Mouse (Mus musculus): Measurements from ENCODE around the gene Sptbn1. TPM values are rescaled to one million over a fixed set of nuclear protein-coding genes. Genes with fewer than 3 reads are reported as not detected.

Gene Sptbn1
- polyA plus RNA-seq, 1 experiment from 2014 or later: 136 TPM

DNA sequence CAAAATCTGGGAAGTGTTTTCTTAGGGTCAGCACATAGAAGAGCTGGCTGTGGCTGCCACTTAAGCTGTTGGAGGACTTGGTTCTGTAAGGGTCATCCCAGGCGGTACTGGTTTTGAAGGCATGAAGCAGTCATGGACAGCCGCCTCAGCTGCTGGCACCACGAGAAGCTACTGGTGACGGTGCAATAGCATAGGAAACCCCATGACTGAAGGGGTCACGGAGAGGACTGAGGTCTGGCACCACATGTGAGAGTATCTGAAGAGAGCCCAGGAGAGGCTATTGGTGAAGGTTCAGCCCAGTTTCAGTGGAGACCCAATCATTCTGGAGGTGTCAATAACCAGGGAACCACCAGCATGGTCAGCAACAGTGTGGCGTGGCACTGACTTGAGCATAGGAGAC is 135.4 kb downstream of the Sptbn1 start:
- no peaks in the 10 kb centered on the region for H3K27me3 ChIP-seq (replicated peaks; ENCODE audit: control insufficient read depth, insufficient read depth, low read length)
- DNase-seq (ENCODE audit: low spot score) (no peak), ATAC-seq (ENCODE audit: low read depth) (no peak)
- no peak overlapping the region for H3K27ac ChIP-seq (replicated peaks; ENCODE audit: low read depth, low read length)
- H3K9me3 ChIP-seq (ENCODE audit: control insufficient read depth, low read length): no peaks in the 10 kb centered on the region
- no peak overlapping the region for H3K4me2 ChIP-seq (ENCODE audit: low read depth, low read length)
- H3K36me3 ChIP-seq (ENCODE audit: control insufficient read depth, insufficient read depth, low read length): peaks cover 91% of the 10 kb centered on the region
- 92% methylated on average over 6 of the region's 6 CpGs for WGBS
- H3K4me1 ChIP-seq (ENCODE audit: control insufficient read depth, insufficient read depth, low read length): no peaks in the 10 kb centered on the region
- no peak overlapping the region for H3K9ac ChIP-seq (ENCODE audit: low read depth, low read length)
- no peak overlapping the region for H3K4me3 ChIP-seq (ENCODE audit: low read depth, low read length)

GRCm38 (mm10) chr11:30131640-30132039 is 136.3 kb downstream of the Sptbn1 start:
- no peaks in the 10 kb centered on the region for H3K27me3 ChIP-seq (replicated peaks; ENCODE audit: control insufficient read depth, insufficient read depth, low read length)
- H3K4me1 ChIP-seq (ENCODE audit: control insufficient read depth, insufficient read depth, low read length): no peaks in the 10 kb centered on the region
- H3K4me2 ChIP-seq (ENCODE audit: low read depth, low read length): no peak overlapping the region
- no peak overlapping the region for H3K9ac ChIP-seq (ENCODE audit: low read depth, low read length)
- no peak overlapping the region for H3K4me3 ChIP-seq (ENCODE audit: low read depth, low read length)
- DNase-seq (ENCODE audit: low spot score) (peak; percentile 8), ATAC-seq (ENCODE audit: low read depth) (no peak)
- H3K27ac ChIP-seq (replicated peaks; ENCODE audit: low read depth, low read length): no peak overlapping the region
- peaks cover 90% of the 10 kb centered on the region for H3K36me3 ChIP-seq (ENCODE audit: control insufficient read depth, insufficient read depth, low read length)
- WGBS: 61% methylated on average over 4 of the region's 4 CpGs
- H3K9me3 ChIP-seq (ENCODE audit: control insufficient read depth, low read length): no peaks in the 10 kb centered on the region

GRCm38 (mm10) chr11:30129339-30129738 is 138.6 kb downstream of the Sptbn1 start:
- H3K9ac ChIP-seq (ENCODE audit: low read depth, low read length): no peak overlapping the region
- ATAC-seq (ENCODE audit: low read depth) (no peak), DNase-seq (ENCODE audit: low spot score) (no peak)
- H3K36me3 ChIP-seq (ENCODE audit: control insufficient read depth, insufficient read depth, low read length): peaks cover 86% of the 10 kb centered on the region
- H3K4me2 ChIP-seq (ENCODE audit: low read depth, low read length): no peak overlapping the region
- H3K27me3 ChIP-seq (replicated peaks; ENCODE audit: control insufficient read depth, insufficient read depth, low read length): no peaks in the 10 kb centered on the region
- no peak overlapping the region; the same call in 1 of the 2 replicates for H3K27ac ChIP-seq (replicated peaks; ENCODE audit: low read depth, low read length)
- H3K9me3 ChIP-seq (ENCODE audit: control insufficient read depth, low read length): no peaks in the 10 kb centered on the region
- 78% methylated on average over 7 of the region's 7 CpGs for WGBS
- no peaks in the 10 kb centered on the region for H3K4me1 ChIP-seq (ENCODE audit: control insufficient read depth, insufficient read depth, low read length)
- H3K4me3 ChIP-seq (ENCODE audit: low read depth, low read length): no peak overlapping the region

- Histone ChIP-seq H3K9ac (ENCODE audit: low read depth, low read length) (no peak overlapping the region), H3K4me1 (ENCODE audit: control insufficient read depth, insufficient read depth, low read length) (no peaks in the 10 kb centered on the region), H3K36me3 (ENCODE audit: control insufficient read depth, insufficient read depth, low read length) (peaks cover 89% of the 10 kb centered on the region), H3K4me3 (ENCODE audit: low read depth, low read length) (no peak overlapping the region), H3K9me3 (ENCODE audit: control insufficient read depth, low read length) (no peaks in the 10 kb centered on the region), H3K4me2 (ENCODE audit: low read depth, low read length) (no peak overlapping the region), H3K27me3 (replicated peaks; ENCODE audit: control insufficient read depth, insufficient read depth, low read length) (no peaks in the 10 kb centered on the region), H3K27ac (replicated peaks; ENCODE audit: low read depth, low read length) (no peak overlapping the region)
- ATAC-seq (ENCODE audit: low read depth): no peak
- 89% methylated on average over 1 of the region's 1 CpGs for WGBS
- DNase-seq (ENCODE audit: low spot score): no peak
Observed at GRCm38 (mm10) chr11:30126840-30127239, 141.1 kb downstream of the Sptbn1 start.

- DNase-seq (ENCODE audit: low spot score) (no peak), ATAC-seq (ENCODE audit: low read depth) (no peak)
- Histone ChIP-seq H3K4me2 (ENCODE audit: low read depth, low read length) (no peak overlapping the region), H3K27ac (replicated peaks; ENCODE audit: low read depth, low read length) (no peak overlapping the region), H3K27me3 (replicated peaks; ENCODE audit: control insufficient read depth, insufficient read depth, low read length) (no peaks in the 10 kb centered on the region), H3K9ac (ENCODE audit: low read depth, low read length) (no peak overlapping the region), H3K4me1 (ENCODE audit: control insufficient read depth, insufficient read depth, low read length) (no peaks in the 10 kb centered on the region), H3K36me3 (ENCODE audit: control insufficient read depth, insufficient read depth, low read length) (peaks cover 95% of the 10 kb centered on the region), H3K9me3 (ENCODE audit: control insufficient read depth, low read length) (no peaks in the 10 kb centered on the region), H3K4me3 (ENCODE audit: low read depth, low read length) (no peak overlapping the region)
- 72% methylated on average over 4 of the region's 4 CpGs for WGBS
Observed at GRCm38 (mm10) chr11:30118038-30118437, 149.9 kb downstream of the Sptbn1 start.

DNA sequence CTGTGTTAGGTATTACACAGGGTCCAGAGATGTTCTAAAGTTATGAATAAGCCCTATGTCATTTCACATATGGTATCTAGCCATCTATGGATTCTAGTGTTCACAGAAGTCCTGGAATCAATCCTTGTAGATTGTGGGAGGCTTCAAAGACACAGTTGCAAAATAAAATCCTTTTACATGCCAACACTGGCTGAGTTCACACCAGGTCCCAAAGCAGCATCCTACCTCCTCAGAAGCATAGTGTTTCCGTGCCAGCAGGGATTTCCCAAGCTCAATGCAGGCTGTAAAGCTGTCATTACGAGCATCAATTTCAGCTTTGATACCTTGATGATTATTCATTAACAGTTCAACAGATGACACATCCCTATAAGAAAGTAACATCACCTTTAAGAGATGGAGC is 154.3 kb downstream of the Sptbn1 start:
- 84% methylated on average over 2 of the region's 2 CpGs for WGBS
- peaks cover 95% of the 10 kb centered on the region for H3K36me3 ChIP-seq (ENCODE audit: control insufficient read depth, insufficient read depth, low read length)

GRCm38 (mm10) chr11:30110634-30111033 is 157.3 kb downstream of the Sptbn1 start:
- H3K27ac ChIP-seq (replicated peaks; ENCODE audit: low read depth, low read length): no peak overlapping the region
- no peak overlapping the region for H3K4me2 ChIP-seq (ENCODE audit: low read depth, low read length)
- no peak overlapping the region for H3K4me3 ChIP-seq (ENCODE audit: low read depth, low read length)
- WGBS: 94% methylated on average over 7 of the region's 7 CpGs
- DNase-seq (ENCODE audit: low spot score): no peak
- no peaks in the 10 kb centered on the region for H3K27me3 ChIP-seq (replicated peaks; ENCODE audit: control insufficient read depth, insufficient read depth, low read length)
- H3K9me3 ChIP-seq (ENCODE audit: control insufficient read depth, low read length): no peaks in the 10 kb centered on the region
- no peaks in the 10 kb centered on the region for H3K4me1 ChIP-seq (ENCODE audit: control insufficient read depth, insufficient read depth, low read length)
- ATAC-seq (ENCODE audit: low read depth): no peak
- H3K36me3 ChIP-seq (ENCODE audit: control insufficient read depth, insufficient read depth, low read length): peaks cover 87% of the 10 kb centered on the region
- no peak overlapping the region for H3K9ac ChIP-seq (ENCODE audit: low read depth, low read length)

More for the DNA sequence above, 154.3 kb downstream of the Sptbn1 start:
- H3K4me2 ChIP-seq (ENCODE audit: low read depth, low read length): no peak overlapping the region
- no peak for DNase-seq (ENCODE audit: low spot score)
- H3K27ac ChIP-seq (replicated peaks; ENCODE audit: low read depth, low read length): no peak overlapping the region
- H3K4me1 ChIP-seq (ENCODE audit: control insufficient read depth, insufficient read depth, low read length): no peaks in the 10 kb centered on the region
- H3K27me3 ChIP-seq (replicated peaks; ENCODE audit: control insufficient read depth, insufficient read depth, low read length): no peaks in the 10 kb centered on the region
- H3K9me3 ChIP-seq (ENCODE audit: control insufficient read depth, low read length): no peaks in the 10 kb centered on the region
- no peak overlapping the region for H3K4me3 ChIP-seq (ENCODE audit: low read depth, low read length)
- no peak for ATAC-seq (ENCODE audit: low read depth)
- no peak overlapping the region for H3K9ac ChIP-seq (ENCODE audit: low read depth, low read length)

DNA sequence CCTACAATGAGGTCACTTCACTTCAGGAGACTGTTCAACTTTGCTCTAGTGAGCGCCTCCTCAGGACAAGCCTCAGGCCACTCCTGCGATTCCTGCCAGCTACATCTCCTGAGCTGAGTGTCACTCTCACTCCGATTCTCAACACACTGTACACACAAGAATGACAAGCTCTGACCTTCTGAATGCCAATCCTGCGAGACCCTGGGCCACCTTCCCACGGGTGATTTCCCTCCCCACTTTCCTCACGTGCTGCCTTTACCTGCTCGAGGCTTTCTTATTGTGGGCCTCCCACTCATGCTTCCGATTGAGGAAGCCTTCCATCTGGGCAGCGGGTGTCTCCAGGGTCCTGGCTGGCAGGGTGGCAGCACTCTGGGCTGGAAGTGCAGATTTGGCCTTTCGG is 163.8 kb downstream of the Sptbn1 start:
- H3K4me2 ChIP-seq (ENCODE audit: low read depth, low read length): no peak overlapping the region

GRCm38 (mm10) chr11:30102594-30102993 is 165.4 kb downstream of the Sptbn1 start:
- H3K4me2 ChIP-seq (ENCODE audit: low read depth, low read length): no peak overlapping the region
- no peaks in the 10 kb centered on the region for H3K4me1 ChIP-seq (ENCODE audit: control insufficient read depth, insufficient read depth, low read length)
- WGBS: 90% methylated on average over 2 of the region's 2 CpGs
- no peaks in the 10 kb centered on the region for H3K9me3 ChIP-seq (ENCODE audit: control insufficient read depth, low read length)
- H3K9ac ChIP-seq (ENCODE audit: low read depth, low read length): no peak overlapping the region
- H3K27me3 ChIP-seq (replicated peaks; ENCODE audit: control insufficient read depth, insufficient read depth, low read length): no peaks in the 10 kb centered on the region
- no peak for DNase-seq (ENCODE audit: low spot score)
- no peak for ATAC-seq (ENCODE audit: low read depth)
- no peak overlapping the region for H3K4me3 ChIP-seq (ENCODE audit: low read depth, low read length)
- no peak overlapping the region for H3K27ac ChIP-seq (replicated peaks; ENCODE audit: low read depth, low read length)
- peaks cover 89% of the 10 kb centered on the region for H3K36me3 ChIP-seq (ENCODE audit: control insufficient read depth, insufficient read depth, low read length)

More for the DNA sequence above, 163.8 kb downstream of the Sptbn1 start:
- H3K36me3 ChIP-seq (ENCODE audit: control insufficient read depth, insufficient read depth, low read length): peaks cover 88% of the 10 kb centered on the region
- no peaks in the 10 kb centered on the region for H3K9me3 ChIP-seq (ENCODE audit: control insufficient read depth, low read length)
- no peak overlapping the region for H3K9ac ChIP-seq (ENCODE audit: low read depth, low read length)
- no peak overlapping the region for H3K4me3 ChIP-seq (ENCODE audit: low read depth, low read length)
- 96% methylated on average over 10 of the region's 10 CpGs for WGBS
- ATAC-seq (ENCODE audit: low read depth) (no peak), DNase-seq (ENCODE audit: low spot score) (no peak)
- H3K27ac ChIP-seq (replicated peaks; ENCODE audit: low read depth, low read length): no peak overlapping the region
- H3K27me3 ChIP-seq (replicated peaks; ENCODE audit: control insufficient read depth, insufficient read depth, low read length): no peaks in the 10 kb centered on the region
- no peaks in the 10 kb centered on the region for H3K4me1 ChIP-seq (ENCODE audit: control insufficient read depth, insufficient read depth, low read length)
